Mouse (Mus musculus): ENCODE measurements around the gene Nrbf2. TPM values are rescaled to one million over a fixed set of nuclear protein-coding genes. Genes with fewer than 3 reads are reported as not detected.

Gene Nrbf2
- polyA plus RNA-seq, 1 experiment = 8.5 TPM

GRCm38 (mm10) chr10:67302340-67302739 lies 17.2 kb upstream of the Nrbf2 start:
- Histone ChIP-seq H3K36me3 (ENCODE audit: control insufficient read depth, insufficient read depth, low read length) (no peaks in the 10 kb centered on the region), H3K4me1 (ENCODE audit: control insufficient read depth, insufficient read depth, insufficient read length) (no peaks in the 10 kb centered on the region), H3K27ac (ENCODE audit: insufficient read depth, low read length) (no peak overlapping the region), H3K4me3 (ENCODE audit: extremely low read depth, insufficient read depth, insufficient read length) (no peak overlapping the region), H3K27me3 (ENCODE audit: control insufficient read depth, insufficient read depth, low read length) (no peaks in the 10 kb centered on the region)
- no peak for DNase-seq (ENCODE audit: low read depth in 1 of 2, low spot score in 2 of 2)
- WGBS = 42% methylated on average over 2 of the region's 2 CpGs
- TF ChIP-seq CTCF (IDR thresholded peaks at IDR 0.05; ENCODE audit: extremely low read depth, insufficient read depth, insufficient read length, insufficient replicate concordance) (no peak), POLR2A (IDR thresholded peaks at IDR 0.05; ENCODE audit: low read depth, low read length) (no peak)

- Histone ChIP-seq H3K36me3 (ENCODE audit: control insufficient read depth, insufficient read depth, low read length) (no peaks in the 10 kb centered on the region), H3K4me1 (ENCODE audit: control insufficient read depth, insufficient read depth, insufficient read length) (no peaks in the 10 kb centered on the region; the same call in 1 of the 2 replicates), H3K4me3 (ENCODE audit: extremely low read depth, insufficient read depth, insufficient read length) (no peak overlapping the region), H3K27ac (ENCODE audit: insufficient read depth, low read length) (no peak overlapping the region), H3K27me3 (ENCODE audit: control insufficient read depth, insufficient read depth, low read length) (no peaks in the 10 kb centered on the region)
- 78% methylated on average over 6 of the region's 6 CpGs for WGBS
- TF ChIP-seq CTCF (IDR thresholded peaks at IDR 0.05; ENCODE audit: extremely low read depth, insufficient read depth, insufficient read length, insufficient replicate concordance) (no peak), POLR2A (IDR thresholded peaks at IDR 0.05; ENCODE audit: low read depth, low read length) (no peak)
- DNase-seq (ENCODE audit: low read depth in 1 of 2, low spot score in 2 of 2) = no peak
Observed at GRCm38 (mm10) chr10:67301046-67301445, 15.9 kb upstream of the Nrbf2 start.

DNA sequence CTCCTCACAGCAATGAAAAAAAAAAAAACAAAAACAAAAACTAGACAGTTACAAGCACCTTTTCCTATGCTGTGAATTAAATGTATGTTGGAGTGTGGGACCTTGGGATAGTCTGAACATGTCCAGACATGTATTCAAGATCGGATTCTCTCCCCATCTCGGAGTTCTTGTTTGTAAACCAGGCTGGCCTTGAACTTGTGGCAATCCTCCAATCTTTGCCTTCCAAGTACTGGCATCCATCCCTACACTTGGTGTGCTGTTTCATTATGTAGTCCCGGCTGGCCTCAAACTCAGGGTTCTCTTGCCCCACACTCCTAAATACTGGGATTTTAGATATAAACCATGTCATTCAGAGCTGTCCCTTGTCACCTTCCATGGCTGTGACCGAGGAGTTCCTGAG lies 14.2 kb upstream of the Nrbf2 start:
- no peaks in the 10 kb centered on the region; the same call in 1 of the 2 replicates for H3K4me1 ChIP-seq (ENCODE audit: control insufficient read depth, insufficient read depth, insufficient read length)
- H3K4me3 ChIP-seq (ENCODE audit: extremely low read depth, insufficient read depth, insufficient read length) = no peak overlapping the region
- H3K27ac ChIP-seq (ENCODE audit: insufficient read depth, low read length) = no peak overlapping the region
- H3K36me3 ChIP-seq (ENCODE audit: control insufficient read depth, insufficient read depth, low read length) = no peaks in the 10 kb centered on the region
- WGBS = 84% methylated on average over 4 of the region's 4 CpGs
- TF ChIP-seq CTCF (IDR thresholded peaks at IDR 0.05; ENCODE audit: extremely low read depth, insufficient read depth, insufficient read length, insufficient replicate concordance) (no peak), POLR2A (IDR thresholded peaks at IDR 0.05; ENCODE audit: low read depth, low read length) (no peak)
- DNase-seq (ENCODE audit: low read depth in 1 of 2, low spot score in 2 of 2) = no peak
- H3K27me3 ChIP-seq (ENCODE audit: control insufficient read depth, insufficient read depth, low read length) = no peaks in the 10 kb centered on the region

- H3K4me1 ChIP-seq (ENCODE audit: control insufficient read depth, insufficient read depth, insufficient read length) = no peaks in the 10 kb centered on the region; the same call in 1 of the 2 replicates
- WGBS = 68% methylated on average over 5 of the region's 5 CpGs
- H3K36me3 ChIP-seq (ENCODE audit: control insufficient read depth, insufficient read depth, low read length) = no peaks in the 10 kb centered on the region
- no peak for DNase-seq (ENCODE audit: low read depth in 1 of 2, low spot score in 2 of 2)
- H3K27ac ChIP-seq (ENCODE audit: insufficient read depth, low read length) = no peak overlapping the region
- TF ChIP-seq CTCF (IDR thresholded peaks at IDR 0.05; ENCODE audit: extremely low read depth, insufficient read depth, insufficient read length, insufficient replicate concordance) (no peak), POLR2A (IDR thresholded peaks at IDR 0.05; ENCODE audit: low read depth, low read length) (no peak)
- no peak overlapping the region for H3K4me3 ChIP-seq (ENCODE audit: extremely low read depth, insufficient read depth, insufficient read length)
- no peaks in the 10 kb centered on the region for H3K27me3 ChIP-seq (ENCODE audit: control insufficient read depth, insufficient read depth, low read length)
Observed at GRCm38 (mm10) chr10:67298856-67299255, 13.8 kb upstream of the Nrbf2 start.

DNA sequence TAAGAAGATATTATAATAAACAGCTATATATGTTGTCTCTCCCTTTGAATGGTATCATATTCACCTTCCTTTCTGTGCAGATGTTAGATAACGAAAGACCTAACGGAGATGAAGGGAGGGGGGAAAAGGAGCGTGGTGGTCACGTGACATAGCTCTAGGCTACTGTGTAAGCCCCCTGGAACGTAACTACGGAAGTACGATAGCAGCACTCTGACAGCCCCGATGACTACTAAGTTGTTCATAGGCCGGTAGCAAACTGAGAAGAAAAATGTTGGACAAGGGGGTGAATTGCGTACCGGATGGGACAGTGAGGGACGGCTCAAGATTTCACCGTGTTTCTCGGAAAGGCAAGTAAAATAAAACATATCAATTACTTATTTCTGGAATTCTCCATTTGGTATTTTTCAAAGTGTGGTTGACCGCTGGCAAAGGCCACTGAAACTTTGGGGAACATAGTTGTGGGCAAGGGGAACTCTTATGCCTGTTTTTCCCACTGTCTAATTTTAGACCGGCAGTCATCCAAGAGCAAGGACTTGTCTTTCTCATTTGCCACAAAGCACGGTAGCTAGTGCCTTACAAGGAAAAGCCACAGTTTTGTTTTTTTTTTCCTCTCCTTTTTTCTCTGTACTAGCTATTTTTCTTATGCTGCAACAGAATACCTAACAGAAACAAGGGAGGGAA lies 12.2 kb upstream of the Nrbf2 start:
- no peak for DNase-seq (ENCODE audit: low read depth in 1 of 2, low spot score in 2 of 2)
- Histone ChIP-seq H3K4me3 (ENCODE audit: extremely low read depth, insufficient read depth, insufficient read length) (no peak overlapping the region), H3K27ac (ENCODE audit: insufficient read depth, low read length) (0 out of 2 replicates have a peak overlapping the region, but pooled peaks have one; percentile 19), H3K36me3 (ENCODE audit: control insufficient read depth, insufficient read depth, low read length) (no peaks in the 10 kb centered on the region), H3K4me1 (ENCODE audit: control insufficient read depth, insufficient read depth, insufficient read length) (no peaks in the 10 kb centered on the region; the same call in 1 of the 2 replicates), H3K27me3 (ENCODE audit: control insufficient read depth, insufficient read depth, low read length) (no peaks in the 10 kb centered on the region)
- no peak for TF ChIP-seq POLR2A (IDR thresholded peaks at IDR 0.05; ENCODE audit: low read depth, low read length)
- TF ChIP-seq CTCF (IDR thresholded peaks at IDR 0.05; ENCODE audit: extremely low read depth, insufficient read depth, insufficient read length, insufficient replicate concordance) = no peak
- 82% methylated on average over 17 of the region's 17 CpGs for WGBS

GRCm38 (mm10) chr10:67296482-67297152 lies 11.5 kb upstream of the Nrbf2 start:
- no peaks in the 10 kb centered on the region; the same call in 1 of the 2 replicates for H3K4me1 ChIP-seq (ENCODE audit: control insufficient read depth, insufficient read depth, insufficient read length)

More at GRCm38 (mm10) chr10:67296482-67297152, 11.5 kb upstream of the Nrbf2 start:
- H3K27ac ChIP-seq (ENCODE audit: insufficient read depth, low read length) = no peak overlapping the region
- no peak overlapping the region for H3K4me3 ChIP-seq (ENCODE audit: extremely low read depth, insufficient read depth, insufficient read length)
- no peak for TF ChIP-seq POLR2A (IDR thresholded peaks at IDR 0.05; ENCODE audit: low read depth, low read length)
- TF ChIP-seq CTCF (IDR thresholded peaks at IDR 0.05; ENCODE audit: extremely low read depth, insufficient read depth, insufficient read length, insufficient replicate concordance) = no peak
- DNase-seq (ENCODE audit: low read depth in 1 of 2, low spot score in 2 of 2) = no peak
- H3K36me3 ChIP-seq (ENCODE audit: control insufficient read depth, insufficient read depth, low read length) = no peaks in the 10 kb centered on the region
- WGBS = 52% methylated on average over 8 of the region's 8 CpGs
- no peaks in the 10 kb centered on the region for H3K27me3 ChIP-seq (ENCODE audit: control insufficient read depth, insufficient read depth, low read length)

Measured in spleen, adult 2 months (tissue).